Mouse (Mus musculus) forelimb bud, embryonic 11.5 days (tissue): ENCODE results near the gene Cphx2.
"Not testable (repeated sequence)": the region's sequence is repeated elsewhere in the genome, so short reads cannot be mapped to it uniquely, and the experiment has no call there.

Source experiments
- DNase-seq: peaks from one replicate; pipeline ENCODE4 v3.0.0-alpha.2; 2012; ENCODE audit warnings: low read depth, low spot score

Gene Cphx2

GRCm38 (mm10) chr14:26081216-26081615, at the start of gene Cphx2:
Cphx2 (plus strand) TSS chr14:26081516.
- not testable (repeated sequence) for DNase-seq

- DNase-seq = not testable (repeated sequence)
Measured at GRCm38 (mm10) chr14:26034364-26034763, 47.0 kb upstream of the Cphx2 start.

GRCm38 (mm10) chr14:26035439-26035838, 45.9 kb upstream of the Cphx2 start:
- DNase-seq = not testable (repeated sequence)

GRCm38 (mm10) chr14:26042611-26043010, 38.7 kb upstream of the Cphx2 start, which contains the start of gene Gm9780:
Gm9780 (minus strand) TSS chr14:26042711.
- DNase-seq = not testable (repeated sequence)

- not testable (repeated sequence) for DNase-seq
Measured at GRCm38 (mm10) chr14:26045007-26045406, 36.3 kb upstream of the Cphx2 start.

DNA sequence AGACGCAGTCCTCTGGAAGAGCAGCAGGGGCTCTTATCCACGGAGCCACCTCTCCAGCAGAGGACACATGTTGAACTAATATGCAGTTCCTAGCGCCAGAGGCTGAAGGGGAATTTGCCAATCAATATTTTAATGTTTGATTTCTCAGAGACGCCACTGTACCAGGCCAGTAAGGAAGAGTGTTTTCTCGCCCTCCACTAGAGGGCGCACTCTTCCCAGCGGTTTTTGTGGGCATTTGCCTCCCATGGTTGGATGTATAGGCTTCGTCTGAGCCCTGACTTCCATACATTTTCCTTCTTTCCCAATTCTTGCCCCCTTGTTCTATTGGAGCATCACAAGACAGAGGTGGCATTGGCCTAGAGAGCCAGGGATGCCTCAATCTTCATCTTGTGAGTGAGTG, 34.3 kb upstream of the Cphx2 start:
- DNase-seq = not testable (repeated sequence)

GRCm38 (mm10) chr14:26048767-26049166, 32.5 kb upstream of the Cphx2 start:
- not testable (repeated sequence) for DNase-seq

- not testable (repeated sequence) for DNase-seq
Measured at GRCm38 (mm10) chr14:26058184-26058583, 23.1 kb upstream of the Cphx2 start.

GRCm38 (mm10) chr14:26059362-26059761, 22.0 kb upstream of the Cphx2 start:
- not testable (repeated sequence) for DNase-seq

DNA sequence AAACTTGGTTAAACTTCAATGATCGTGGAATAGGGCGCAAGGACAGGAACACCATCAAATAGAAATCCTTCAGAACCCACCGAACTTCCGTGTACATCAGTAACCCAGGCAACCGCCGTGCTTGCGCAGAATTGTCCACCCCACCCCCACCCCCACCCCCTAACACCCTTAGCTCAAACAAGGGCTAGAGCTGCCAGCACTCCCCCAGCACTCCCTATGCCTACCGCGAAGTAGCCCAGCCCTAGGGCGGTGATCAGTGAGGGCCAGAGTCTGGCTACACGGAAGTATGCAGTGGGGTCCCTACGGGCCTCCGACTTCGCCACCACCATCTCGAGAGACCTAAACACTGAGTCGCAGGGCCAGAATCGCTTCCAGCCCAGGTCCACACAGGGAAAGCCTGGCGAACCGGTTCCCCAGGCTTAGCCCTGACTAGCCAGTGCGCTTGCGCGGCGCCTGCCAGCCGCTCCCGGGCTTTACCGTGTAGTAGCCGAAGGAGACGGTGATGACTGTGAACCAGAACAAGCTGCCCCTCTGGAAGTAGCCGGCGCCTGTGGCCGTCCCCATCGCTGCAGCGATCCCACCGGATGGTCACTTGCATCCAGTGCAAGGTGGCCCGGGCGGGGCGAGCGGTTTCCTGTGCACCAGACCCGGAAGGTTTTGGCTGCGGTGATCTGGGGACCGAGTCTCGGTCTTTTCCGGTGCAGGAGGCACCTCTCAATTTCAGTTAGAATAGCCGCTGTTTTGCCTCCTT, 14.6 kb upstream of the Cphx2 start:
- not testable (repeated sequence) for DNase-seq

DNA sequence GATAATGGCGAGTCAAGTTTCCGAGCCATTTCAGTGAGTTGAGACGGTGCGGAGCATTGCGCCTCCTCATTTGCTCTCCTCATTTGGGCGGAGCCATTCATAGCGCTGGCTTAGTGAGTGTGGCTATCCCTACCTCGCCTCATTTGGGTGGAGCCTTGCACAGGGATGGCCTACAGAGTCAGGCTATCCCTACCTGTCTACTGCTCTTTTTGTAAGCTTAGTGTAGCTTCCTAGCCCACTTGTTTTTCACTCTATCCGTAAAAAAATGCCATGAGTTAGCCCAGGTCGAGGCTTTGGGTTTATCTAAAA, 14.0 kb upstream of the Cphx2 start, which contains the start of gene Tmem254c:
TSS of gene Tmem254c (minus strand) at position 31 of the 309 bp plus-strand sequence.
- not testable (repeated sequence) for DNase-seq

DNA sequence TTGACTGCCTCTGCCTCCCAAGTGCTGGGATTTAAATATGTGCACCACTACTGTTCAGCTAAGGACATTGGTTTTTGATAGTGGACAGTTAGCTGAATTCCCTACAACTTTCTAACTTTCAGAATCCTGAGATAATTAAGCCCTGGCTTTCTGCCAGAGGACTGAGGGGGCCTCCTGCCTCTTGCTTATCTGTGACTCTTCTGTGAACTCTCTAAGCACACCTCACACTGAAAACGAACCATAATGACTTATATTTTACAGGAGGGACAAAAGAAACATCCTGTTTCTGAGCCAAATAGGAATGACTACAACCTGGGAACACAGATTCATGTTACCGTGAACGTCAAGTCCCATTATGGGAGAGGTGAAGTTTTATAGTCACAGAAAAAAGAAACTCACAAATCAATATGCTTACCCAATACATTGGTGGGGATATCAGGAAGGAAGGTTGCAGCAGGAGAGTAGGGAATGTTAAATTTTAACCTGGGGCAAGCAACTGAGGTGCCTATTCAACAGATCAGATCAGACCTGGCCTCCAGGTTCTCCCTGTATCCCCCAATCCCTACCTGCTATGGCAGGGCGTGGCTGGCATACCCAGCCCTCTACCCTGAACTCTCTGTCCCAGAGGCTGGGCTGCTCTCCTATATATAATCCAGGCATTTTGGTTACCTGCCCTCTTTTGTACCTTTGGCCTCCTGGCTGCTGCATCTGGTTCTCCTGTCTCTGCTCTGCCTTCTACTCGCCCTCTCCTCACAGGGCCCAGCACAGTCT, 4.5 kb upstream of the Cphx2 start:
- DNase-seq = not testable (repeated sequence)

- DNase-seq = not testable (repeated sequence)
Measured at GRCm38 (mm10) chr14:26081997-26082396, 681 bp downstream of the Cphx2 start, which contains the start of gene Cphx3. Cphx3 (plus strand) TSS chr14:26082297.

DNA sequence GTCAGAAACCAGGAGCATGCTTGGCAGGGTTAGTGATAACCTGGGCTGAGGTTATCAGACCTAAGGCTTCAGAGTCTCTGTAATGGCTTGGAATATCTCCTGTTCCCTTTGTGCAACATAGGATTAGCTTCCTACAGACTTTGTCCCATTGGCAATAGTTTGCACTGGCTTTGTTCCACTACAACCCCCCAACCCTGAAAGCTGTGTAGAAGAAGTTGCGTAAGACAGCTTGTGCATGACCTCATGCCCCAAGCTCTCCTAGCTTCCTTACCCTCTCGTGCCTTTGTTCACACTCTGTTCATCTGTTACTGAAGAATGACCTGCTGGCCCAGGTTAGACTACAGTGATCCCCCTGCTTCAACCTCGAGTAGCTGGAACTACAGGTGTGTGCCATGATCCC, 16.3 kb downstream of the Cphx2 start:
- DNase-seq = not testable (repeated sequence)

GRCm38 (mm10) chr14:26118150-26118549, 36.8 kb downstream of the Cphx2 start, which contains the start of gene Duxbl2:
Duxbl2 (plus strand) TSS chr14:26118349.
- DNase-seq = not testable (repeated sequence)

DNA sequence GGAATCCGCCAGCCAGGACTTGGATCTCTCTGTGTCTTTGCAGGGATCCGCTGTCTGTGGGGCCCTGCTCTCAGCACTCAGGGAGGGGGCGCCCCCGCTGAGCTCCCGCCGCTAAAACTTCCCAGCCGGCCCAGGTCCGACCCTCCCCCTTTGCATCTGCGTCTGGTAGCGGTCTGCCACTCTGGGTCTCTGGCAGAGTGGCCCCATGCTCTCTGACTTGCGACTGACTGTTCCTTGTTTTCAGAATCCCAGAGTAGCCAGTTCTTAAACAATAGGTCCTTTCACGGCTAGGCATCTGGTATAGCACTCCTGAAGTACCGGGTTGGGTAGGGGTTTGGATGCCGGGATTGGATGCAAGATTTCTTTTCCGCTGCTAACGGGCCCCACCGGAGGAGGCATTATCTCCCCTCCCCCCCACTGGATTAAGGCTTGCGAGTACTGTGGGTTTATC, 37.3 kb downstream of the Cphx2 start:
- not testable (repeated sequence) for DNase-seq

DNA sequence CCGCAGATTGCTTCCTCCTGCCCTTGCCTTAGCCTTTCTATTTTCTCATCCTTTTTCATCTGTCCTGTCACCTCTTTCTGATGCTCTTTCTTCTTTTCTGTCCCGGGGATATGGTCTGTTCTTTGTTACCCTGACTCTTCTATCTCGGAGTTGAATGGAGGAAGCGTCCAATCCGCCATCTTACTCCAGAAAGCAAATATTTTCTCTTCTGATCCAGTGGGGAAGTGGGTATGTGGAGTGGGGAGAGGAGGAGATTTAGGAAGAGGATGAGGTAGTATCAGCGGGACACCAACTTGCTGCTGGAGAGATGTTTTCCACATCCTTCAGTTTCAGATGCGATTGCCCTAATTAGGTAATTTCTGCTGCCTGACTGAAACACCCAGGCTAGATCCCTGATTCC, 37.8 kb downstream of the Cphx2 start:
- DNase-seq = not testable (repeated sequence)
